Mouse (Mus musculus) erythroblast, embryonic 14.5 days (primary cell): Measurements from ENCODE around the gene Dop1a.

Experiments used
- GATA1 ChIP-seq: IDR thresholded peaks from 2 replicates; pipeline ENCODE4 v1.6.1; 2012; ENCODE audit warnings: low read length, inconsistent platforms, mixed read lengths
- TAL1 ChIP-seq: IDR thresholded peaks from 3 replicates; pipeline ENCODE4 v1.6.1; 2012; ENCODE audit warnings: low read length, inconsistent platforms, mixed read lengths

DNA sequence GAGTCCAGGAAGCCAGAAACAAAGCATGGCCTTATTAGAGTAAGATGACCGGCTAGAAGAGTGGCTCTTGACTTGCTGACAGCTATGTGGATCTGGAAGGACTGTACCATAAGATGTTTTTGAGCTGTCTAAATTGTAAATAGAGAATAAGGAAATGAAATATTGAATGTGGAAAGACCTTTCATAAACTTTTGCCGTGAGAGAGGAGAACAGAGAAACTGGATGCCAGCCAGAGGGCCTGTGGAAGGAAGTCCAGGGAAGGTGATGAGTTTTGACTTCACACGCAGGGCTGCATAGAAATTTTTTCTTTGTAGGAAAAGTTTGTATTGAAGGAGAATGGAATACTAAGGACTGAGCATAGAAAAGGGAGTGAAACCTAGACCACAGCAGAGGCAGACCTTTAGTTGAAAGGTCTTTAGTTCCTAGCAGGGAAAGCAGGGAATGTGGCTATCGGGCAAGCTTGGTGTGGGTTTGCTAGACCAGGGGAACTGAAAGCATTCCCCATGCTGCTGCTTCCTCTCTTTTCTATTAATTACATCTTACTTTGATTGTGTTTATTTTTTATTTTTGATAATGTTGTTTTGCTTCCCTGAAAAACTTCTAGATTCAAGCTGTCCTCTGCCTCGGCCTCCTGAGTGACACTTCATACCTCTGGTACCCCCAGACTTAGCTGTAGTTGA, 11.6 kb downstream of the Dop1a start:
- TF ChIP-seq TAL1 (no peak), GATA1 (no peak)
